Mouse (Mus musculus) CH12.LX (cell line): ENCODE data around the gene Nyap1. TPM values are rescaled to one million over a fixed set of nuclear protein-coding genes. Genes with fewer than 3 reads are reported as not detected.

ENCODE experiments used
- DNase-seq: peaks from one replicate; pipeline ENCODE4 v3.0.0-alpha.2; 2013; ENCODE audit errors: extremely low read depth
- H3K27ac ChIP-seq: 2 replicates; pipeline ENCODE4 v1.5.1; 2012; ENCODE audit warnings: low read depth, mild to moderate bottlenecking, control low read depth, moderate library complexity; ENCODE audit not compliant: insufficient read depth
- H3K27me3 ChIP-seq: replicated peaks from 2 replicates; pipeline ENCODE3; 2012; ENCODE audit warnings: inconsistent platforms
- H3K36me3 ChIP-seq, 2 experiments: replicated peaks in 1 of 2; 2 replicates each; pipeline versions ENCODE3 to v1.6.1; 2012; ENCODE audit warnings: inconsistent platforms in 1 of 2, low read length in 1 of 2, mild to moderate bottlenecking in 1 of 2, mixed read lengths in 1 of 2, moderate library complexity in 1 of 2; ENCODE audit not compliant: control insufficient read depth in 1 of 2, insufficient read depth in 1 of 2
- H3K4me1 ChIP-seq, 2 experiments: 2 replicates each; pipeline ENCODE4 v1.6.1; 2012; ENCODE audit warnings: inconsistent platforms in 1 of 2, moderate library complexity in 1 of 2; ENCODE audit not compliant: insufficient read depth in 2 of 2, control insufficient read depth in 1 of 2
- H3K4me2 ChIP-seq: 2 replicates; pipeline ENCODE4 v1.6.1; 2012; ENCODE audit warnings: low read depth, mild to moderate bottlenecking, control low read depth; ENCODE audit not compliant: poor library complexity, insufficient read depth, severe bottlenecking
- H3K4me3 ChIP-seq, 3 experiments: fragments of 150-350 bp in 1 of 3; sonication (generic) in 1 of 3; replicated peaks in 1 of 3; 2 replicates each; pipeline versions ENCODE3 to v1.5.1; 2011 to 2012; ENCODE audit warnings: low read depth in 2 of 3, low read length in 2 of 3, mild to moderate bottlenecking in 2 of 3, moderate library complexity in 2 of 3, control low read depth in 1 of 3, improper control_type of control experiment in 1 of 3, inconsistent platforms in 1 of 3, mixed read lengths in 1 of 3; ENCODE audit not compliant: poor library complexity in 1 of 3
- H3K79me2 ChIP-seq: replicated peaks from 2 replicates; pipeline ENCODE4 v1.6.1; 2012; ENCODE audit warnings: mild to moderate bottlenecking, moderate library complexity; ENCODE audit not compliant: control insufficient read depth, poor library complexity, insufficient read depth, severe bottlenecking; ENCODE audit errors: extremely low read depth
- H3K9ac ChIP-seq: 2 replicates; pipeline ENCODE4 v1.6.1; 2012; ENCODE audit warnings: low read depth, mild to moderate bottlenecking, control low read depth, moderate library complexity; ENCODE audit not compliant: insufficient read depth
- H3K9me3 ChIP-seq: replicated peaks from 2 replicates; pipeline ENCODE3; 2012; ENCODE audit warnings: low read length, inconsistent platforms, mixed read lengths
- BHLHE40 ChIP-seq: IDR thresholded peaks from 2 replicates; pipeline ENCODE4 v1.6.1; 2011; ENCODE audit warnings: mild to moderate bottlenecking, low read depth, low read length, improper control_type of control experiment
- CHD1 ChIP-seq: IDR thresholded peaks from 2 replicates; pipeline ENCODE4 v1.6.1; 2012; ENCODE audit warnings: low read depth, low read length, improper control_type of control experiment, inconsistent platforms
- CHD2 ChIP-seq: IDR thresholded peaks from 2 replicates; pipeline ENCODE4 v1.6.1; 2011; ENCODE audit warnings: low read length, improper control_type of control experiment
- CTCF ChIP-seq, 2 experiments: IDR thresholded peaks in 1 of 2; conservative IDR thresholded peaks in 1 of 2; 2 replicates each; pipeline ENCODE4 v1.5.1; 2011 to 2012; ENCODE audit warnings: low read depth in 2 of 2, low read length in 2 of 2, improper control_type of control experiment in 1 of 2, inconsistent platforms in 1 of 2, mild to moderate bottlenecking in 1 of 2, moderate library complexity in 1 of 2
- E2F4 ChIP-seq: IDR thresholded peaks from 2 replicates; pipeline ENCODE4 v1.6.1; 2011; ENCODE audit warnings: low read depth, low read length, improper control_type of control experiment; ENCODE audit not compliant: insufficient replicate concordance
- ELF1 ChIP-seq: IDR thresholded peaks from 2 replicates; pipeline ENCODE4 v1.6.1; 2014; ENCODE audit warnings: low read depth, mild to moderate bottlenecking, inconsistent platforms, low read length, improper control_type of control experiment
- ETS1 ChIP-seq: conservative IDR thresholded peaks from 2 replicates; pipeline ENCODE4 v1.6.1; 2012; ENCODE audit warnings: low read depth, mild to moderate bottlenecking, inconsistent platforms, low read length, improper control_type of control experiment, moderate library complexity
- GABPA ChIP-seq: IDR thresholded peaks from 2 replicates; pipeline ENCODE4 v1.6.1; 2012; ENCODE audit warnings: low read depth, low read length, improper control_type of control experiment, inconsistent platforms; ENCODE audit not compliant: insufficient replicate concordance
- HCFC1 ChIP-seq: IDR thresholded peaks from 2 replicates; pipeline ENCODE4 v1.6.1; 2012; ENCODE audit warnings: low read depth, mild to moderate bottlenecking, inconsistent platforms, low read length, improper control_type of control experiment
- IRF4 ChIP-seq: IDR thresholded peaks from 2 replicates; pipeline ENCODE4 v1.6.1; 2014; ENCODE audit warnings: low read depth, mild to moderate bottlenecking, inconsistent platforms, low read length, improper control_type of control experiment
- JUND ChIP-seq: conservative IDR thresholded peaks from 2 replicates; pipeline ENCODE4 v1.6.1; 2011; ENCODE audit warnings: low read depth, low read length, improper control_type of control experiment
- KAT2A ChIP-seq: IDR thresholded peaks from 2 replicates; pipeline ENCODE4 v1.6.1; 2012; ENCODE audit warnings: low read length, improper control_type of control experiment, inconsistent platforms; ENCODE audit not compliant: insufficient replicate concordance
- MAFK ChIP-seq: IDR thresholded peaks from 2 replicates; pipeline ENCODE4 v1.6.1; 2011; ENCODE audit warnings: low read length, improper control_type of control experiment; ENCODE audit not compliant: insufficient replicate concordance
- MAZ ChIP-seq: IDR thresholded peaks from 2 replicates; pipeline ENCODE4 v1.6.1; 2012; ENCODE audit warnings: low read depth, mild to moderate bottlenecking, inconsistent platforms, low read length, improper control_type of control experiment, moderate library complexity
- MEF2A ChIP-seq: IDR thresholded peaks from 2 replicates; pipeline ENCODE4 v1.6.1; 2014; ENCODE audit warnings: low read depth, mild to moderate bottlenecking, inconsistent platforms, low read length, improper control_type of control experiment, borderline replicate concordance
- MYC ChIP-seq: IDR thresholded peaks from 2 replicates; pipeline ENCODE4 v1.6.1; 2011; ENCODE audit warnings: low read depth, mild to moderate bottlenecking, improper control_type of control experiment, low read length
- NELFE ChIP-seq: IDR thresholded peaks from 2 replicates; pipeline ENCODE4 v1.6.1; 2011; ENCODE audit warnings: low read depth, low read length, improper control_type of control experiment
- NRF1 ChIP-seq: IDR thresholded peaks from 2 replicates; pipeline ENCODE4 v1.6.1; 2014; ENCODE audit warnings: low read depth, mild to moderate bottlenecking, inconsistent platforms, low read length, improper control_type of control experiment, moderate library complexity
- PAX5 ChIP-seq: IDR thresholded peaks from 2 replicates; pipeline ENCODE4 v1.6.1; 2012; ENCODE audit warnings: low read length, inconsistent platforms, mixed read lengths
- POLR2A ChIP-seq: IDR thresholded peaks from 2 replicates; pipeline ENCODE4 v1.6.1; 2011; ENCODE audit warnings: low read depth, mild to moderate bottlenecking, improper control_type of control experiment, low read length
- POLR2AphosphoS2 ChIP-seq: IDR thresholded peaks from 2 replicates; pipeline ENCODE4 v1.6.1; 2011; ENCODE audit warnings: low read depth, low read length, improper control_type of control experiment
- RAD21 ChIP-seq: IDR thresholded peaks from 2 replicates; pipeline ENCODE4 v1.6.1; 2011; ENCODE audit warnings: low read depth, mild to moderate bottlenecking, low read length, improper control_type of control experiment, moderate library complexity
- SIN3A ChIP-seq: IDR thresholded peaks from 2 replicates; pipeline ENCODE4 v1.6.1; 2012; ENCODE audit warnings: low read length, improper control_type of control experiment, inconsistent platforms
- SMC3 ChIP-seq: IDR thresholded peaks from 2 replicates; pipeline ENCODE4 v1.6.1; 2011; ENCODE audit warnings: low read depth, low read length, improper control_type of control experiment
- TBP ChIP-seq: conservative IDR thresholded peaks from 2 replicates; pipeline ENCODE4 v1.6.1; 2011; ENCODE audit warnings: low read depth, low read length, improper control_type of control experiment
- TCF12 ChIP-seq: IDR thresholded peaks from 2 replicates; pipeline ENCODE4 v1.6.1; 2014; ENCODE audit warnings: low read depth, mild to moderate bottlenecking, inconsistent platforms, low read length, improper control_type of control experiment
- UBTF ChIP-seq: IDR thresholded peaks from 2 replicates; pipeline ENCODE4 v1.6.1; 2012; ENCODE audit warnings: low read depth, mild to moderate bottlenecking, inconsistent platforms, low read length, improper control_type of control experiment, moderate library complexity
- USF2 ChIP-seq: conservative IDR thresholded peaks from 2 replicates; pipeline ENCODE4 v1.6.1; 2011; ENCODE audit warnings: low read depth, low read length, improper control_type of control experiment
- ZC3H11A ChIP-seq: IDR thresholded peaks from 2 replicates; pipeline ENCODE4 v1.6.1; 2012; ENCODE audit warnings: low read depth, mild to moderate bottlenecking, inconsistent platforms, low read length, improper control_type of control experiment
- ZKSCAN1 ChIP-seq: IDR thresholded peaks from 2 replicates; pipeline ENCODE4 v1.6.1; 2012; ENCODE audit warnings: low read depth, inconsistent platforms, low read length, improper control_type of control experiment, borderline replicate concordance
- ZNF384 ChIP-seq: IDR thresholded peaks from 2 replicates; pipeline ENCODE4 v1.6.1; 2012; ENCODE audit warnings: low read depth, low read length, improper control_type of control experiment, inconsistent platforms
- dilution Hi-C: fragments of 300-500 bp; cut with MboI; formaldehyde crosslinking; loops from 2 replicates; pipeline ENCODE4 v1.14.3; 2020; ENCODE audit warnings: low sequenced_read_pairs; ENCODE audit not compliant: extremely low pct_unique_long_range_greater_than_20kb, extremely low pct_ligation_motif_present
- in situ Hi-C: fragments of 300-500 bp; cut with MboI; formaldehyde crosslinking; loops from 3 replicates; pipeline ENCODE4 v1.14.3; 2019; ENCODE audit warnings: low sequenced_read_pairs, low pct_ligation_motif_present, low pct_unique_long_range_greater_than_20kb, mixed read lengths
- polyA plus RNA-seq: library from polyadenylated mRNA; unstranded; fragments of >175 nt; gene quantifications from 2 replicates; pipeline ENCODE4 v1.2.1, GENCODE M21; 2012; ENCODE audit warnings: low read depth; ENCODE audit not compliant: insufficient read length
- total RNA-seq, 2 experiments: library from RNA; depleted of rRNA; stranded (reverse); fragments of 300-350 nt in 1 of 2; fragments of >200 nt in 1 of 2; gene quantifications; 2 replicates each; pipeline ENCODE4 v1.2.3; 2012 to 2014

Nyap1 gene
- total and polyA plus RNA-seq, 3 experiments = 0.28 to 1.4 (median 0.43) TPM

DNA sequence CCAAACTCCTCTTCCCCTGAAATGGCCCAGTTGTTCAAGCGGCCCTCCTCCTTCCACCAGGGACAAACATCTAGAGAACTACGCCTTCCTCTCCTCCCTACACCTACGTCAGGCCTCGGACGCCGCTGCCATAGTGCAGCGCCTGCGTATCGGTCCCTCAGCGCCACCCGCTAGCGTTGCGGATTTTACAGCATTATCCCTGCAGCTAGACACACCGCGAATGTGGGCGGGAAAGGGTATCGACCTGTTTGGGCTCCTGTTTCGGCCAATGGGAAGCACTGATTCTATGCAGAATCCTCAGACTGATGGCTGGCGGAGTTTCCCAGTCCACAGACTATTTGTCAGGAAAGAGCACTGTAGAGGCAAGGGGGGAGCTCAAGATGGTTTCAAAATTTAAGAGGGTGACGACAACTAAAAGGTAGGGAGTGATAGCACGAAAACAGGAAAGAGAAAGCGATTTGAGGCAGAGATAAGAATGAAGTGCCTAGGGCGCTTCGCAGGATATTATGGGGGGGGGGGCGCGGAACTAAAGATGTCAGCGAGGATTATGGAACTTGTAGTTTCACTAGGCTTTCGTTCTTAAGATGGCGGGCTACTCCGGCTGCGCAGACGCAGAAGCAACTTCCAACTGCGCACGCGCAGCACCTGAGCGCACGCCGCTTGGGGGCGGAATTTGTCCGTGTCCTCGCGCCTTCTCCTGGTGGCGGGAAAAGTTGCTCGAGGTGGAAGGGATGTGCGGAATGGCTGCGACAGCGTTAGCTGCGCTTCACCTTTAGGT lies 45.9 kb upstream of the Nyap1 start, which contains the start of the genes Mepce and Zcwpw1 (continued):
- TF ChIP-seq BHLHE40 (peak; percentile 80), CTCF (conservative IDR thresholded peaks at IDR 0.05 in 1 of 2, IDR thresholded peaks at IDR 0.05 in 1 of 2; ENCODE audit: low read depth in 2 of 2, low read length in 2 of 2) (peak in 1 of 2 experiments; percentile 71; a peak in 2 of 4 replicates), MAZ (peak; percentile 83; the same call in 1 of the 2 replicates), SIN3A (peak; percentile 20), TBP (no peak), POLR2A (peak; percentile 24; the same call in 1 of the 2 replicates), E2F4 (peak; percentile 98), IRF4 (peak; percentile 65; the same call in 1 of the 2 replicates), CHD1 (0 out of 2 replicates have a peak, but pooled peaks have one; percentile 78), TCF12 (0 out of 2 replicates have a peak, but pooled peaks have one; percentile 9), JUND (no peak), CHD2 (peak; percentile 56; the same call in 1 of the 2 replicates), POLR2AphosphoS2 (no peak), SMC3 (peak; percentile 38)
- TF ChIP-seq, all 38 proteins: peak for 24

DNA sequence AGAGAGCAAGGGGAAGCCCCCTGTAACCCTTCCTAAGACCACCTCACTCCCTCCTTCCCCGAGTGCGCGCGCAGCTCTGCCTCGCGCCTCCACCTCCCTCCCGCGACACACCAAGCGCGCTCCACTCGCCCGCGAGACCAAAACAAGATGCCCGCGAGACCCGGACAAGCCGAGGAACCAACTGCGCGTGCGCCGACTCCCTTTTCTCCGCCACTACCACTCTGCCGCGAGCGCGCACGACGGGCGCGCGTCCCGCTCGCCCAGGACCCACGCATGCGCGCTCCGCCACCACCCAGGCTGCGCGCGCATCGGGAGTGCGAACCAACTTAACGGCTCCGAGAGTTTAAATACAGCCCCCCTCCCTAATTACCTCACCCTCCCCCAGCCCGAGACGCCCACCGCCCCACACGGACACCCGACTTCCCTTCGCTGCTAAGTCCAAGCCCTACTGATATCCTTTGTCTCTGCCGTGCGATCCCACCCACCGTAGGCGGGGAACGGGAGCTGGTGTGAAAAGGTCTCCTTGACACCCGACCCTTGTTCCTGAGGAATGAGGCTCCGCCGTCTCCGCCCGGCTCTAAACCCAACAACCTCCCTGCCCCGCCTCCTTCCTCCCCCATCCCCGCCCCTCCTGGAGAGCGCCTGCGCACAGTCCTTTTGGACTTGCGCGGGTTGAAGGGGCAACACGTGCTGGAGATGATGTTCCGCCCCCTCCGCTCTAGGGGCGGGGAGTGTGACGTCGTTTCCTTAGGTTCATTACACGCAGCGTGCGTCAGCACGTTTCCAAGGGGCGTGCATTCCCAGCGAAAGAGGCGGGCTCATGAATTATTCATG lies 44.9 kb upstream of the Nyap1 start:
- DNase-seq = peak; percentile 100
- Histone ChIP-seq H3K4me2 (peak overlapping the region; percentile 57; the same call in 1 of the 2 replicates), H3K36me3 (peaks cover 28 to 39% of the 10 kb centered on the region in 2 experiments), H3K4me3 (peak overlapping the region; percentile 67 to 76 (median 73)), H3K4me1 (peaks cover 19 to 45% of the 10 kb centered on the region in 2 experiments), H3K9ac (peak overlapping the region; percentile 99), H3K9me3 (peaks cover 2% of the 10 kb centered on the region), H3K27me3 (no peaks in the 10 kb centered on the region), H3K27ac (peak overlapping the region; percentile 92), H3K79me2 (peaks cover 32% of the 10 kb centered on the region)
- dilution Hi-C loops (no loop called here), in situ Hi-C loops (no loop called here)
- TF ChIP-seq ZNF384 (no peak), MAZ (peak; percentile 67; the same call in 1 of the 2 replicates), HCFC1 (peak; percentile 72), ETS1 (peak; percentile 54), RAD21 (no peak), NELFE (peak; percentile 95), ELF1 (peak; percentile 65), ZKSCAN1 (no peak), GABPA (no peak), CHD1 (peak; percentile 88), USF2 (peak; percentile 48; the same call in 1 of the 2 replicates), MAFK (no peak), SMC3 (no peak), KAT2A (0 out of 2 replicates have a peak, but pooled peaks have one; percentile 45), UBTF (no peak), E2F4 (0 out of 2 replicates have a peak, but pooled peaks have one; percentile 64), MYC (peak; percentile 95), SIN3A (peak; percentile 69; the same call in 1 of the 2 replicates), NRF1 (peak; percentile 86), ZC3H11A (no peak), PAX5 (no peak), POLR2AphosphoS2 (peak; percentile 90), TCF12 (peak; percentile 34), TBP (peak; percentile 80; the same call in 1 of the 2 replicates), MEF2A (no peak; the same call in 1 of the 2 replicates), IRF4 (no peak; the same call in 1 of the 2 replicates)
